Mouse (Mus musculus) small intestine, adult 2 months (tissue): ENCODE data around the gene Trappc11. TPM values are rescaled to one million over a fixed set of nuclear protein-coding genes. Genes with fewer than 3 reads are reported as not detected.

Source experiments
- H3K27ac ChIP-seq: fragments of 200-500 bp; 2 replicates; pipeline ENCODE4 v1.5.1; 2012; ENCODE audit warnings: low read depth, low read length, control low read depth, inconsistent platforms; ENCODE audit not compliant: insufficient read depth
- H3K27me3 ChIP-seq: fragments of 200-500 bp; 2 replicates; pipeline ENCODE4 v1.6.1; 2012; ENCODE audit warnings: mild to moderate bottlenecking, moderate library complexity, low read length, inconsistent platforms; ENCODE audit not compliant: control insufficient read depth, insufficient read depth
- H3K36me3 ChIP-seq: fragments of 200-500 bp; 2 replicates; pipeline ENCODE4 v1.6.1; 2012; ENCODE audit warnings: mild to moderate bottlenecking, low read length, control low read depth, inconsistent platforms; ENCODE audit not compliant: control insufficient read depth, insufficient read depth
- H3K4me1 ChIP-seq: fragments of 200-500 bp; 2 replicates; pipeline ENCODE4 v1.6.1; 2012; ENCODE audit warnings: low read length, inconsistent platforms, mixed read lengths; ENCODE audit not compliant: control insufficient read depth, insufficient read depth, insufficient read length
- H3K4me3 ChIP-seq: fragments of 200-500 bp; 2 replicates; pipeline ENCODE4 v1.5.1; 2012; ENCODE audit warnings: low read depth, mild to moderate bottlenecking, control low read depth, inconsistent platforms, low read length, moderate library complexity
- CTCF ChIP-seq: fragments of 200-500 bp; IDR thresholded peaks from 2 replicates; pipeline ENCODE4 v1.5.1; 2012; ENCODE audit warnings: low read depth, mild to moderate bottlenecking, control low read depth, inconsistent platforms, low read length, moderate library complexity, mixed read lengths; ENCODE audit not compliant: insufficient replicate concordance, insufficient read length; ENCODE audit errors: extremely low read depth
- POLR2A ChIP-seq: fragments of 200-500 bp; IDR thresholded peaks from 2 replicates; pipeline ENCODE4 v1.6.1; 2012; ENCODE audit warnings: low read depth, mild to moderate bottlenecking, control low read depth, inconsistent platforms, low read length, moderate library complexity
- WGBS: fragments of 180-500 bp; shearing (Covaris S2); methylation state at CpG from one replicate; pipeline ENCODE4 v1.1.7; 2018; 5-methylcytosine and 5-hydroxymethylcytosine counted together
- polyA plus RNA-seq: library from polyadenylated mRNA; depleted of rRNA; stranded (reverse); fragments of >200 nt; gene quantifications from 2 replicates; pipeline ENCODE4 v1.2.3, GENCODE M21; 2012

Gene Trappc11
- polyA plus RNA-seq, 1 experiment = 12.4 TPM

DNA sequence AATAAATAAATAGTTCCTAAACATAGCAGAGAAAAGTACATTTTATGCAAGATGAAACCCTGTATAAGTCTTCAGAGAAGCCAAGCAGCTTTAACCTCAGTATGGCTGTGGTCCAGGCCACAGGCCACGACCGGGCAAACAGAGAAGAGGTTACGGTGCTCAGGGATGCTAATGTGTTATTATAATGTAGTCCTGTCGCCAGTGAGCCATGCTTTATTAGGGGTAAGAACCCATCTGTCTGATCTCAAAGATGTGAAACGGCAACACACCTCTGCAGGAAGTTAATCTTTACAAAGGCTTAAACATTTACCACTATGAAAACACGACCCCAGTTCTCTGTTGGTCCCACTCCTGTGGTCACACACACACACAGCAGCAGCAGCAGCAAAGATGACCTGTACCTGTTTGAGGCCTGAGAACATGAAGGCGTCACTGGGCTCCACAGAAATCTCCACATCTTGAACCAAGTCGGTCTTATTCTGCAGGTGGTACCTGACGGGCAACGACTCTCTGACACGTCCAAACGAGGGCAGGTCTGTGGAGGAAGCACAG lies 38.6 kb downstream of the Trappc11 start:
- TF ChIP-seq CTCF = no peak
- no peak for TF ChIP-seq POLR2A
- H3K36me3 ChIP-seq = peaks cover 69% of the 10 kb centered on the region
- 51% methylated on average over 12 of the region's 12 CpGs for WGBS

DNA sequence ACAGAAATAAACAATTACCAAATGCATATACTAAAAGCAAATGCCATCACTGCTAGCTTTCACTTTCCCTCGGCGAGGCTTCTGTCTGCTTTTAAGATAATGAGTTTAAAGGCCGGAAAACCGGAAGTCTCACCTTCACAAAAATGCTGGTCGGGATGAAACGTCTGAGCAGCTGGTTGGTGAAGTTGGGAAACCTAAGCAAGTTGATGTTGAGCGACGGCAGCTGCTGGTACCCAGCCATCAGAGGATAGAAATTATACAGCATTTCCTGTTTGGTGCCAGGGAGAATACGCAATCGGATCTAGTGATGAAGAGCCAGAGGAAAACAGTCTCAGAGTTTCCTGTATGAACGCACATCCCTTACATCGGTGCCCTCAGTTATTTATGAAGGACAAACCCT lies 40.2 kb downstream of the Trappc11 start:
- TF ChIP-seq POLR2A (no peak), CTCF (no peak)
- Histone ChIP-seq H3K27ac (no peak overlapping the region), H3K27me3 (no peaks in the 10 kb centered on the region), H3K4me1 (no peaks in the 10 kb centered on the region), H3K4me3 (no peak overlapping the region), H3K36me3 (peaks cover 63% of the 10 kb centered on the region)
- 84% methylated on average over 12 of the region's 12 CpGs for WGBS

More for the DNA sequence above, 38.6 kb downstream of the Trappc11 start:
- H3K27ac ChIP-seq = no peak overlapping the region
- H3K4me1 ChIP-seq = no peaks in the 10 kb centered on the region
- no peaks in the 10 kb centered on the region for H3K27me3 ChIP-seq
- no peak overlapping the region for H3K4me3 ChIP-seq

- Histone ChIP-seq H3K27ac (no peak overlapping the region), H3K4me3 (no peak overlapping the region), H3K4me1 (no peaks in the 10 kb centered on the region), H3K36me3 (peaks cover 22% of the 10 kb centered on the region), H3K27me3 (no peaks in the 10 kb centered on the region)
- no peak for TF ChIP-seq CTCF
- TF ChIP-seq POLR2A = no peak
- 94% methylated on average over 3 of the region's 3 CpGs for WGBS
These were observed 46.0 kb downstream of the Trappc11 start for GRCm38 (mm10) chr8:47487231-47487630.

DNA sequence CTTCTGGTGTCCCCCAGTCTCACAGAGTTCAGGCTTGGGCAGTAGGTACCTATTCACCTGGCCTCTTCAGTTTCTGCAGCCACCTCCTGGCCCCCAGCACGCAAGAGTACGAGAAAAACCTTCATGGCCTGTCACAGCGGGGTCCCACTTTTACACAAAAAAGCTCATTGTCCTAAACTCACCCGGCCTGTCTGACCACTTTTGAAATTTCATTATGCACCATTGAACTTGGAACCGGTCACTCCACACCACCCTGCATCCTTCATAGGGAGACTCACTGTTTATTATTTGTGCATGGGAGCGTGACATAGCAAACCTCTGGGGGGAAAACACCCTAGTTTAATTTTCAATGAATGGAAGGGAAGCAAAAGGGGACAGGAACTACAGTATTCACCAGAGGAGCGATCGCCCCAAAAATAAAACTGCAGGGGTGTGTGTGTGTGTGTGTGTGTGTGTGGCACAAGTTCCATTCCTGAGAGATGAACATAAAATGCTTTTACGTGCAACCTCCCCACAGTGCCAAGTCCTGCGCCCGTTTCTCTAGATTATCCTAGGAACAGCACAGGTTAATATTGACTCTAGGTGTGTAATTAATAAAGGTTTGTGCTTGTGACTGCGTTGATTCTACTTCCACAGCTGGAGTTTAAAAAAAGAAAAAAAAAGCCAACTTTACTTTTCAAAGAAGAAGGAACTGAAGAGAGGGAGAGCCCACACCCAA lies 50.8 kb downstream of the Trappc11 start:
- no peaks in the 10 kb centered on the region for H3K27me3 ChIP-seq
- no peaks in the 10 kb centered on the region for H3K36me3 ChIP-seq
- H3K4me3 ChIP-seq = no peak overlapping the region
- H3K27ac ChIP-seq = no peak overlapping the region
- WGBS = 41% methylated on average over 12 of the region's 12 CpGs
- no peaks in the 10 kb centered on the region for H3K4me1 ChIP-seq
- no peak for TF ChIP-seq CTCF
- no peak for TF ChIP-seq POLR2A

DNA sequence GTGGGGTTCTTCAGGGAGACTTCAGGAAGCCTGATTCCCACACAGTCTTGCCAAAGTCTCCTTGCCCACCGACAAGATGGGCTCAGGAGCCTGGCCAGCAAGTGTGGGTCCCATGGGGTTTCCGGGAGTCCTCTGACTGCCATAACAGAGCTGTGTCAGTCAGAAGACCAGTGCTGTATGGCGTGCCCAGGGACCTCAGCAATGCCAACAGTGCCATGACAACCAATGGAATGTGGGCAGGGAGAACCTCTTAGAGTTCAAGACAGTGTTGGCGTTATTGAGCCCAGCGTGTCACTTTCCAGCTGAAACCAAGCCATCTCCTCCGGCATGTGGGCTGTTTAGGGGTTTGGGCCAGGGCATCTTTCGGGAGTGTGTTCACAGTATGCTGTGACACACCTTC lies 53.2 kb downstream of the Trappc11 start:
- Histone ChIP-seq H3K27me3 (no peaks in the 10 kb centered on the region), H3K4me1 (no peaks in the 10 kb centered on the region), H3K36me3 (no peaks in the 10 kb centered on the region), H3K4me3 (no peak overlapping the region), H3K27ac (no peak overlapping the region)
- 89% methylated on average over 7 of the region's 7 CpGs for WGBS
- no peak for TF ChIP-seq CTCF
- no peak for TF ChIP-seq POLR2A

GRCm38 (mm10) chr8:47461650-47462049 lies 71.6 kb downstream of the Trappc11 start:
- H3K4me1 ChIP-seq = no peaks in the 10 kb centered on the region
- 0 out of 2 replicates have a peak, but pooled peaks cover 2% of the 10 kb centered on the region for H3K27me3 ChIP-seq
- H3K36me3 ChIP-seq = no peaks in the 10 kb centered on the region
- WGBS = 70% methylated on average over 10 of the region's 10 CpGs
- H3K27ac ChIP-seq = no peak overlapping the region
- no peak overlapping the region for H3K4me3 ChIP-seq
- no peak for TF ChIP-seq CTCF
- TF ChIP-seq POLR2A = no peak

GRCm38 (mm10) chr8:47459216-47459749 lies 74.0 kb downstream of the Trappc11 start:
- Histone ChIP-seq H3K27me3 (0 out of 2 replicates have a peak, but pooled peaks cover 2% of the 10 kb centered on the region), H3K4me1 (no peaks in the 10 kb centered on the region), H3K27ac (no peak overlapping the region), H3K4me3 (no peak overlapping the region), H3K36me3 (no peaks in the 10 kb centered on the region)
- no peak for TF ChIP-seq CTCF
- TF ChIP-seq POLR2A = no peak
- WGBS = 59% methylated on average over 6 of the region's 6 CpGs
